Mouse (Mus musculus): ENCODE results near the gene Ephb2. TPM values are rescaled to one million over a fixed set of nuclear protein-coding genes. Genes with fewer than 3 reads are reported as not detected.

Ephb2 gene
- polyA plus RNA-seq, 1 experiment = 0.03 TPM

- no peak for TF ChIP-seq GATA1 (IDR thresholded peaks at IDR 0.05; ENCODE audit: low read length)
These were observed 73.9 kb downstream of the Ephb2 start for GRCm38 (mm10) chr4:136761713-136762380.

DNA sequence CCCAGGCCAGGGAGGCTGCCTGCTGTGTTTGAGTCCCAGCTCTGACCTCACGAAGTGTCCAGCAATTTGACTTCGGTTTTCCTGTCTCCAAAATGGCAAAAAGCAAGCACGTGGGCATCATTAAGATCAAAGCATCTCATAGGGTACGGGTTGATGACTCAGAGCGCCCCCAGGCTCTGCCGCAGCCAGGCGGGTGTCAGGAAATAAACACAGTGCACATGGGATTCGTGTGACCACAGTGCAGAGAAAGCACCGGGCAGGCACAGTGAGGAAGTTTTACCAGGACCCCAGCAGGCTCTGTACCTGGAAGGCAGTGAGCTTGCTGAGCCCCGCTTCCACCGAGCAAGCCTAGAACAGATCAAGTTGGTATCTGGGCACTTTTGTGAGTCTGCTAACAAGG lies 74.9 kb downstream of the Ephb2 start:
- no peak for TF ChIP-seq GATA1 (IDR thresholded peaks at IDR 0.05; ENCODE audit: low read length)

DNA sequence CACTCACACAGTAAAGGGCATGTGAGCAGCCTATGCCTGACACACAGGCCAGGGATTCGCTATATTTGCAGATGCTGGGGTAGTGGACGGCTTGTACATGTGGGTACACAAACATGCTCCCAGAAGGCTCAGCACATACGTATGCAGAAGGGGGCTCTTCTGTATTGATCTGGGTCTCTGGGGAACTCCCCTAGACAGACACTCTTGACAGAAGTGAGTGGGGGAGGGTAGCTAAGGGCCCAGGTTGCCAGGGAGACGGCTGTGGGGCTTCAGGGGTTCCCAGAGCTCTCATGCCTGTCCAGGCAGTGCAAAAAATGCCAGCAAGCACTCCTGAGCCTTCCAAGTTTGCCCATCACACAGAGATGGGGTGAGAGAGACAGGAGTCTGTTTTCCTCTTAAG lies 78.7 kb downstream of the Ephb2 start:
- no peak for TF ChIP-seq GATA1 (IDR thresholded peaks at IDR 0.05; ENCODE audit: low read length)

- no peak for TF ChIP-seq GATA1 (IDR thresholded peaks at IDR 0.05; ENCODE audit: low read length)
These were observed 79.3 kb downstream of the Ephb2 start for GRCm38 (mm10) chr4:136756486-136756885.

GRCm38 (mm10) chr4:136755364-136755811 lies 80.4 kb downstream of the Ephb2 start:
- no peak for TF ChIP-seq GATA1 (IDR thresholded peaks at IDR 0.05; ENCODE audit: low read length)

DNA sequence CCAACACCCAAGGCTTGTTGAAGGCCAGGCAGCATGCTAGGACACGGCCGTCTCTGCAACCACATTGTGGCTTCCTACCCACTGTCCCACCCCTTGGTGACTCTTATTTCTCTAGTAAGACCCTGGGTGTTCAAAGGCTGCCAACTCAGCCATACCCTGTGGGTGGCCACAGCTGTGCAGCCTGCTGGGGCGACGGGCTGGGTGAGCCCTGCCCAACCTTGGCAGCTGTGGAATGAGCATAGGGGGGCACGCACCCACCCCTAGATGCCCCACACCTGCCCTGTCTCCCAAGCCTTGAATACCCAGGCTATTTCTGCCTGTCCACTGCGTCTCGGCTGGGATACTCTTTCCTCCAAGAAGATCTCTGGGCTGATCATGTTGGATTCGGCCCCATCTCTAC lies 81.5 kb downstream of the Ephb2 start:
- no peak for TF ChIP-seq GATA1 (IDR thresholded peaks at IDR 0.05; ENCODE audit: low read length)

GRCm38 (mm10) chr4:136751355-136752020 lies 84.3 kb downstream of the Ephb2 start:
- no peak for TF ChIP-seq GATA1 (IDR thresholded peaks at IDR 0.05; ENCODE audit: low read length)

- TF ChIP-seq GATA1 (IDR thresholded peaks at IDR 0.05; ENCODE audit: low read length) = no peak
These were observed 85.0 kb downstream of the Ephb2 start for GRCm38 (mm10) chr4:136750578-136751338.

- no peak for TF ChIP-seq GATA1 (IDR thresholded peaks at IDR 0.05; ENCODE audit: low read length)
These were observed 85.8 kb downstream of the Ephb2 start for GRCm38 (mm10) chr4:136749851-136750577.

DNA sequence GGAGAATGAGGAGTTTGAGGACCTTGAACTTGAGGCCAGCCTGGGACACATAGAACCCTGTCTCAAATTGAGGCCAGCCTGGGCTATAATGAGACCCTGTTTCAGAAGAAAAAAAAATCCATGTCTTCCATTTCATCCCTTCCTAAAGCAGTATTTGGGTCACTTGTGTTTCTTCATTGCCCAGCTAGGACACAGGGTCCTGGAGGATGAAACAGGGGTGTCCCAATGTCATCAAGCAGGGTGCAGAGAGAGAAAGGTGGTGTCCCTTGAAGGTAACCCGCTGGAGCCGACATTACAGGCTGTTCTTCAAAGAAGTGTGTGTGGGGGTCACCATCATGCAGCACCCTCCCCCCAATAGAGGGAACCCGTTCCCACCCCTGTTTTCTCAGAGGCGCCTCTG lies 86.4 kb downstream of the Ephb2 start:
- no peak for TF ChIP-seq GATA1 (IDR thresholded peaks at IDR 0.05; ENCODE audit: low read length)

DNA sequence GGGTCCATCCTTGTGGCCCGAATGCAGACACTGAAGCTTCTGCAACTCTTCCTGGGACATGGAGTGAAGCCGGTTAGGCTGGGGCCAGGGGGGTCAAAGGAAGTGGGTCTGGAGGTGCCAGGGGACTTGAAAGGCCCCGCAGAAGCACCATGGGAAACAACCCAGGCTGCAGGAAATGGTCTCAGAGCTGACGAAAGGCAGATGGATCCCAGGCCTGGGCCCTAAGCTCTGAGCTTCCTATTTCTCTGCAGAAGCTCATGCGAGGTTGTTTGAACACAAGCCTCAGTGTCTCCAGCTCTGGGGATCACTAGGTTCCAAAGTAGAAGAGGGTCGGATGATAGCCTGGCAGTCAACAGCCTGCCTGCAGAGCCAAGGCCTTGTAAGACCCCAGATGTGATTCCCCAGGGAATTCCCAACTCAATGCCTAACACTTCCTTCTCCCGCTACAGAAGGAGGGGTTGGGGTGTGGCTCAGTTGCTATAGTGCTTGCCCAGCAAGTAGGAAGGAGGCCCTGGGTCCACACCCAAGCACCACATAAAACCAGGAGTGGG lies 86.9 kb downstream of the Ephb2 start:
- no peak for TF ChIP-seq GATA1 (IDR thresholded peaks at IDR 0.05; ENCODE audit: low read length)

DNA sequence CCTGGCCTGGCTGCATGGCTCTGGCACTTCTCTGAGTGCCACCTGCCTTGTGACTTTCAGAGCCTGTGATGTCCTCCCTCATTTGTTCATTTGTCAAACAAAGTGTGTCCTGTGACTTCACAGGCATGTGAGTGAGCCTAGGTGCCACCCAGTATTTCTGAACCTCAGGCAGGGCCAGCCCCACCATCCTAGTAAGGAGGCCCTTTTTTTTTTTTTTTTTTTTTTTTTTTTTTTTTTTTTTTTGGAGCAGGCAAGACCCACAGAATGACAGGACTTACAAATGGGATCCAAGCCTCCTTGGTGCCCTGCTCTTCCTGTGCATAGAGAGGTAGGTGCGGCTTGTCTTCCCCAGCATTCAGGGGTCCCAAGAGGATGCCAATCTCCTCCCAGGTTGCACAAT lies 89.3 kb downstream of the Ephb2 start:
- no peak for TF ChIP-seq GATA1 (IDR thresholded peaks at IDR 0.05; ENCODE audit: low read length)

DNA sequence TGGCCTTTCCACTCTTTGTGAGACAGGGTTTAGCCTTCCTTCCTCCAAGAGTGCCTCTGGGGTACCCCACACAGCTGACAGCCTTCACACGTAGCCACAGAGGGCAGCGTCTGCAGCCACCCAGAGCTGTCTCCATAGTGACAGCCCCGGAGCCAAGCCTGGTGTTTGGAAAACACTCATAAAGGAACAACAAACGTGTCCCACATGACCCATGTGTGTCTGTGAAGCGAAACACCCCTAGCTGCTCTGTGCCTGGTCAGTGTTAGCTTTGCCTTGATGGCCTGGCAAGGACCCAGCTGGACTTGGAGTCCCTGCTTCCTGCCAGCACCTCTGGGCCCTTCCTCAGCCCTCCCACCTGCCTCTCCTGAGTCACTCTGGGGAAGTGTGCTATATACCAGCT lies 93.1 kb downstream of the Ephb2 start:
- no peak for TF ChIP-seq GATA1 (IDR thresholded peaks at IDR 0.05; ENCODE audit: low read length)

GRCm38 (mm10) chr4:136741840-136742239 lies 93.9 kb downstream of the Ephb2 start:
- no peak for TF ChIP-seq GATA1 (IDR thresholded peaks at IDR 0.05; ENCODE audit: low read length)

GRCm38 (mm10) chr4:136740963-136741362 lies 94.8 kb downstream of the Ephb2 start:
- TF ChIP-seq GATA1 (IDR thresholded peaks at IDR 0.05; ENCODE audit: low read length) = no peak

All from G1E-ER4 (cell line).